Mouse (Mus musculus) liver, embryonic 12.5 days (tissue): ENCODE measurements around the gene Marveld3. TPM values are rescaled to one million over a fixed set of nuclear protein-coding genes. Genes with fewer than 3 reads are reported as not detected.
A peak's percentile ranks its signal among the peaks of the same experiment; 100 is the strongest.

Source experiments
- ATAC-seq: fragments of 200-750 bp; cut with Nextera tagmentation; 2 replicates; pipeline ENCODE4 v1.8.0; 2017; ENCODE audit warnings: moderate number of reproducible peaks, mild to moderate bottlenecking, moderate library complexity
- H3K27ac ChIP-seq: fragments of 300-500 bp; sonication (generic); 2 replicates; pipeline ENCODE4 v1.5.1; 2016; ENCODE audit warnings: mild to moderate bottlenecking
- H3K27me3 ChIP-seq: fragments of 300-500 bp; sonication (generic); replicated peaks from 2 replicates; pipeline ENCODE4 v1.6.1; 2016; ENCODE audit warnings: mild to moderate bottlenecking, moderate library complexity
- H3K36me3 ChIP-seq: fragments of 300-500 bp; sonication (generic); 2 replicates; pipeline ENCODE4 v1.6.1; 2016; ENCODE audit warnings: mild to moderate bottlenecking, moderate library complexity
- H3K4me1 ChIP-seq: fragments of 300-500 bp; sonication (generic); 2 replicates; pipeline ENCODE4 v1.6.1; 2016
- H3K4me2 ChIP-seq: fragments of 300-500 bp; sonication (generic); 2 replicates; pipeline ENCODE4 v1.6.1; 2016; ENCODE audit warnings: mild to moderate bottlenecking, moderate library complexity
- H3K4me3 ChIP-seq: fragments of 300-500 bp; sonication (generic); 2 replicates; pipeline ENCODE4 v1.5.1; 2016; ENCODE audit warnings: mild to moderate bottlenecking, moderate library complexity
- H3K9ac ChIP-seq: fragments of 300-500 bp; sonication (generic); 2 replicates; pipeline ENCODE4 v1.6.1; 2016; ENCODE audit warnings: mild to moderate bottlenecking, moderate library complexity
- H3K9me3 ChIP-seq: fragments of 300-500 bp; sonication (generic); replicated peaks from 2 replicates; pipeline ENCODE4 v1.6.1; 2016; ENCODE audit warnings: mild to moderate bottlenecking, moderate library complexity
- WGBS: fragments of 180-500 bp; shearing (Covaris S2); methylation state at CpG from one replicate; pipeline ENCODE4 v1.1.7; 2016; ENCODE audit not compliant: insufficient replicate concordance; 5-methylcytosine and 5-hydroxymethylcytosine counted together
- polyA plus RNA-seq: library from polyadenylated mRNA; unstranded; fragments of >200 nt; fragmentation: Nextera tagmentation; extraction: Ambion mirVana; gene quantifications from 2 replicates; pipeline ENCODE4 v1.2.1, GENCODE M21; 2016

The Marveld3 gene
- polyA plus RNA-seq, 1 experiment from 2014 or later = 0.15 TPM

- Histone ChIP-seq H3K9me3 (no peaks in the 10 kb centered on the region), H3K27me3 (peaks cover 11% of the 10 kb centered on the region), H3K36me3 (peaks cover 62% of the 10 kb centered on the region), H3K4me1 (peaks cover 8% of the 10 kb centered on the region), H3K9ac (no peak overlapping the region), H3K4me2 (no peak overlapping the region), H3K27ac (no peak overlapping the region), H3K4me3 (no peak overlapping the region)
- WGBS = 91% methylated on average over 2 of the region's 2 CpGs
- no peak for ATAC-seq
Measured at GRCm38 (mm10) chr8:109941606-109942360, 20.2 kb downstream of the Marveld3 start.

- Histone ChIP-seq H3K4me1 (no peaks in the 10 kb centered on the region), H3K9ac (no peak overlapping the region), H3K9me3 (no peaks in the 10 kb centered on the region), H3K27me3 (no peaks in the 10 kb centered on the region), H3K27ac (no peak overlapping the region), H3K4me2 (no peak overlapping the region), H3K4me3 (no peak overlapping the region), H3K36me3 (peaks cover 87% of the 10 kb centered on the region)
- ATAC-seq = no peak
- WGBS = 84% methylated on average over 8 of the region's 8 CpGs
Measured at GRCm38 (mm10) chr8:109920406-109921390, 41.3 kb downstream of the Marveld3 start.

DNA sequence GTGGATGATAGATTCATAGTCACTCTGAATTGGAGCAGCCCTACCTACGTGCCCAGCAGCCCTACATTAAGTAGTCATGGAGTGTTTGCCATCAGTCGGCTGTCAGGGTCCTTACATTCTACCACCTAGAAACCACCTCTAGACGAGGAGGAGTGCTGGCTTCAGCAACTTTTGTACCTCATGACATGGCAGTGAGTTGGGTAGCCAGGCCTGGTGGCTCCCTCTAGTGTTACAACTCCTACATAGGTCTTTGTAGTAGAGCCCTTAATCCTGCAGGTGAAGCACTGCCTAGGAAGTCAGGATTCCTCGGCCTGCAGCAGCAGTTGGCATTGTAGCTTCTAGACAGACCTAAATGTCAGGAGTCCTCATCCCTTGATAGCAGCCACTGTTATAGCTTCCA is 44.7 kb downstream of the Marveld3 start:
- H3K9ac ChIP-seq = no peak overlapping the region
- no peaks in the 10 kb centered on the region for H3K4me1 ChIP-seq
- H3K9me3 ChIP-seq = no peaks in the 10 kb centered on the region
- H3K36me3 ChIP-seq = peaks cover 93% of the 10 kb centered on the region
- ATAC-seq = peak; percentile 72
- H3K4me3 ChIP-seq = no peak overlapping the region
- no peak overlapping the region for H3K27ac ChIP-seq
- no peaks in the 10 kb centered on the region for H3K27me3 ChIP-seq
- no peak overlapping the region for H3K4me2 ChIP-seq
- 51% methylated on average over 4 of the region's 4 CpGs for WGBS

GRCm38 (mm10) chr8:109907376-109907775 is 54.6 kb downstream of the Marveld3 start:
- H3K4me2 ChIP-seq = no peak overlapping the region
- H3K9ac ChIP-seq = no peak overlapping the region
- H3K27me3 ChIP-seq = no peaks in the 10 kb centered on the region
- WGBS = 94% methylated on average over 4 of the region's 4 CpGs
- H3K4me3 ChIP-seq = no peak overlapping the region
- no peak overlapping the region for H3K27ac ChIP-seq
- H3K36me3 ChIP-seq = peaks cover 79% of the 10 kb centered on the region
- no peaks in the 10 kb centered on the region for H3K9me3 ChIP-seq
- H3K4me1 ChIP-seq = no peaks in the 10 kb centered on the region
- no peak for ATAC-seq

- Histone ChIP-seq H3K36me3 (peaks cover 79% of the 10 kb centered on the region), H3K4me2 (no peak overlapping the region), H3K9me3 (no peaks in the 10 kb centered on the region), H3K4me1 (no peaks in the 10 kb centered on the region), H3K9ac (no peak overlapping the region), H3K27ac (no peak overlapping the region), H3K27me3 (no peaks in the 10 kb centered on the region), H3K4me3 (no peak overlapping the region)
- 96% methylated on average over 3 of the region's 3 CpGs for WGBS
- no peak for ATAC-seq
Measured at GRCm38 (mm10) chr8:109906907-109907306, 55.1 kb downstream of the Marveld3 start.

GRCm38 (mm10) chr8:109904928-109905668 is 56.9 kb downstream of the Marveld3 start:
- Histone ChIP-seq H3K9ac (no peak overlapping the region), H3K9me3 (no peaks in the 10 kb centered on the region), H3K27me3 (no peaks in the 10 kb centered on the region), H3K36me3 (peaks cover 77% of the 10 kb centered on the region), H3K4me1 (no peaks in the 10 kb centered on the region), H3K4me3 (no peak overlapping the region), H3K27ac (no peak overlapping the region), H3K4me2 (no peak overlapping the region)
- 74% methylated on average over 1 of the region's 1 CpGs for WGBS
- ATAC-seq = no peak

GRCm38 (mm10) chr8:109903909-109904469 is 58.0 kb downstream of the Marveld3 start:
- Histone ChIP-seq H3K36me3 (peaks cover 72% of the 10 kb centered on the region), H3K9me3 (no peaks in the 10 kb centered on the region), H3K4me3 (no peak overlapping the region), H3K9ac (no peak overlapping the region), H3K4me2 (no peak overlapping the region), H3K27ac (no peak overlapping the region), H3K27me3 (no peaks in the 10 kb centered on the region), H3K4me1 (0 out of 2 replicates have a peak, but pooled peaks cover 2% of the 10 kb centered on the region)
- WGBS = 79% methylated on average over 10 of the region's 10 CpGs
- ATAC-seq = no peak

DNA sequence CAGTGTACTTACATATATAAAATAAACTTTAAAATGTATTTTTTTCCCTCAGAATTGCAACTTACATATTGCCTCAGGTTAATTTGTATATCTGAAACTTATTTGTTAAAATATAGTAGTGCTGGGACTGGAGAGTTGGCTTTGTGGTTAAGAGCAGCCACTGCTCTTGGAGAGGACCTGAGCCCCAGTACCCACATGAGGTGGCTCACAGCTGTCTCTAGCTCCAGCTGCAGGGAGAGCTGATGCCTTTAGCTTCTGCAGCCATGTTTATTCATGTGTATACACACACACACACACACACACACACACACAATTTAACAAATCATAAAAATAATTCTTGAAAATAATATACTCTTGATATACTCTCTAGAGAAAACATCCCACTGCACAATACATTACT is 59.6 kb downstream of the Marveld3 start:
- Histone ChIP-seq H3K9ac (no peak overlapping the region), H3K27me3 (no peaks in the 10 kb centered on the region), H3K4me2 (no peak overlapping the region), H3K36me3 (peaks cover 58% of the 10 kb centered on the region), H3K4me3 (no peak overlapping the region), H3K27ac (no peak overlapping the region), H3K4me1 (0 out of 2 replicates have a peak, but pooled peaks cover 2% of the 10 kb centered on the region), H3K9me3 (no peaks in the 10 kb centered on the region)
- no peak for ATAC-seq

Other genes starting within 250 kb of the Marveld3 start
- 3.9 and 4.6 TPM in 2 replicates for gene Atxn1l, start 224.5 kb downstream of the Marveld3 start, polyA plus RNA-seq
- 25.8 and 25.9 TPM in 2 replicates for gene Ap1g1, start 183.6 kb downstream of the Marveld3 start, polyA plus RNA-seq
- 3.0 and 3.3 TPM in 2 replicates for gene Phlpp2, start 93.7 kb downstream of the Marveld3 start, polyA plus RNA-seq
- gene Tat, start 28.2 kb upstream of the Marveld3 start, polyA plus RNA-seq = 0.10 and 0.13 TPM in 2 replicates
- not detected in 2 replicates for gene Chst4, start 77.5 kb upstream of the Marveld3 start, polyA plus RNA-seq
- 1.2 and 1.3 TPM in 2 replicates for gene Zfp612, start 117.5 kb upstream of the Marveld3 start, polyA plus RNA-seq
- not detected in 2 replicates for gene Gm21964, start 139.0 kb upstream of the Marveld3 start, polyA plus RNA-seq
- gene Gm17720, start 140.6 kb upstream of the Marveld3 start, polyA plus RNA-seq = not detected in 2 replicates
- 0.08 TPM in 1 of 2 replicates, not detected in the other for gene Calb2, start 206.0 kb upstream of the Marveld3 start, polyA plus RNA-seq